Mouse (Mus musculus) naive thymus-derived CD4-positive, alpha-beta T cell, adult 2 months (primary cell): ENCODE data around the gene Tlk1.

ENCODE experiments used
- DNase-seq: peaks from one replicate; pipeline ENCODE4 v3.0.0-alpha.2; 2011; ENCODE audit warnings: low read depth

Gene Tlk1

DNA sequence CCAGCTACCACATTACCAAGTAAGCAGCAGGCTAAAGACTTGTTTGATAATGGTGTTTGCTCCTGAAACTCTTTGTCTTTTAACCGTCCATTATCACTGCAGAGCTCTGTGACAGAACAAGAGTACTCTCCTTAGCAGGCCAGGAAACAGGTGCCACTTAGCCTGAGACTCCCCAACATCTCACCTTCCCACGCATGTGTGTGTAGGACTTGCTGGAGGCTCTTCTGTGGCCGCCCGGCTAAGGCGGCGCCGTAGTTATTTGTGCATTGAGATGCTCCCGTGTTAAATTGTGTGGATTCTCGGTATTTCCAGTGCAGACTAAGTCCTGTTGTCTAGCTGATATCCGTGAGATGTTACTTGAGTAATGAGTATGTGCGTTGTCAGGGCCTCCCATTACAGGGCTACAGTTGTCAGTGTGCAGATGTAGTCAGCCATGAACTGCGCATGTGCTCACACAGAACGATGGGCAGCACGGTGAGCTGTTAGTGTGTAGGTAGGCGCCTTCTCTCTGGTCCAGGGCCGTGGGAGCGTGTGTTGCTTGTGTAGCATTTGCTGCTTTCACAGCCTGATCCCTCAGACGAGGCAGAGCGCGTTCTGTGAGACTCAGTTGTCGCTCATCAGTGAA is 137.0 kb downstream of the Tlk1 start:
- no peak for DNase-seq

DNA sequence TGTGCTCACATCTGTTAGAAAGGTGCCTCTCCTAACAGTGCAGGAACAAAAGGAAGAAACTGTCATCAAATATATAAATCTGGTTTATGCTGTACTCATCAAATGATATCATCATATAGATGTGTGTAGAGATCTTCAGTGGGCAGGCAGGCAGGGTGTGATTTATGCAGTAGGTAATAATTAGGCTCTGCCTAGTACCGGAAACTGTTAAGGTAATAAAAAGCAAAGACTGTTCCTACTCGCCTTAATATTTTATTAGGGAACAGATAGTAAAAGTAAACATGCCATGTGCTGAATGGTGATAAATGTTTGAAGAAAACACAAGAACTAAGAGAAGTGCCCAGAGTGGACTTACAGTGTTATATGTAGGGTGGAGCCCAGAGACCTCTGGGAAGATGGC is 143.2 kb downstream of the Tlk1 start:
- no peak for DNase-seq

DNA sequence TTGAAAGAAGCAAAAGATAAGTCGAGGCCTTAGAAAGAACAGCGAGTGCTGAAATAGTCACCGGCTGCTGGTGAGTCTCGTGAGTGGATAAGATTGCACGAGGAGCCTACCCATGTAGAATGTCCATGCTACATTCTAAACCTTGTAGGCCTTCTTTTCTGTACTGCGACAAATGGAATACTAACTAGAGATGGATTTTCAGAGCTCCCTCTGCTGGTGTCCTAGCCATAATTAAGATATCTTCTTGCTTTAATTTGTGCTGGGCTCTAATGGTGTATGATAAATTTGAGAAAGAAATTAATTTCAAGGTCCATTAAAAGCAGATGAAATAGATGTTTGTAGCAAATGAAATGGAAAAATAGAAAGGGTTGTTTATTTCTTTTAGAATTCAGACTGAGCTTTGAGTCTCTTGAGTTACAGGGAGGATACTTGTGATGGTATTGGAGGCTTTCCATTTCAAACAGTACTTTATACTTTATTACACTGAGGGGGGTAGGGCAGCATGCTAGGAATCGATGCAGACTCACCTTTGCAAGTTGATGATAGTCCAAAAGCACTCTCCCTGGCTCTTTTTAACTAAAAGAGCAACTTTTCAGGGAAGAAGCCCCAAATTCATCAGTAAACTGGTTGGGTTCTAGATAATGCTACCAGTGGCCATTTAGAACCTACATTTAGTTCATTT is 151.9 kb downstream of the Tlk1 start:
- DNase-seq = peak; percentile 33

DNA sequence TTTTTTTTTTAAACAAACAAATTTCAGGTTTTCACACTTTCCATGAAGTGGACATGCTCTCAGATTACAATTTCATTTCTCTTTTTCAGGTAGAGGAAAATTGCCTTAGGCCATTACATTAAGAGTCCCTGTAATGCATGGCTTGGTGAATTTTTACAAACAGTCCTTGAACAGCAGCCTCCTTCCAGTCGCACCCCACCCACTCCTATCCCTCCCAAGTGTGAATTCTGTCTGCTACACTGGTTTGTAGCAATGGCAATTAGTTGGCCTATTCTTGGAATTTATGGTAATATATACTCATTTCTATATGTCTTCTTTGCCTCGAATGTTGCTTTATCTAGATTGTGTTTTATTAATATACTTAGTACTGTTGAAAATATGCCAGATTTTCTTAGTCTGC is 153.1 kb downstream of the Tlk1 start:
- no peak for DNase-seq

DNA sequence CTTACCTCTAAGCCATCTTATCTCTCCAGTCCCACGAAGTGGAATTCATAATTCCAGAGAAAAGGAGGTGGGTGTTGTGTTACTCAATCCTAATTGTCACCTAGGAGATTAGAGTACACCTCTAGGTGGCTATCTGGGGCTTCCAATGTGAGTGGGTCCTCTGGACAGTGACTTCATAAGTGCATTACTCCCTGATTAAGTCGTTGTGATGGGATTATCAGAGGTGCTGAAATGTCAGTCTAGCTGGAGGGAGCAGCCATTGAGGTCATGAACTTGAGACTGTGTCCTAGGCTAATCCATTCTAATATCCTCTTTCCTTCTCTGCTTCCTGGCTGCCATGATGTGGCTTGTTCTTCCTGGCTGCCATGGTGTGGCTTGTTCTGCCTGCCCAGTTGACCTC is 155.6 kb downstream of the Tlk1 start:
- no peak for DNase-seq

DNA sequence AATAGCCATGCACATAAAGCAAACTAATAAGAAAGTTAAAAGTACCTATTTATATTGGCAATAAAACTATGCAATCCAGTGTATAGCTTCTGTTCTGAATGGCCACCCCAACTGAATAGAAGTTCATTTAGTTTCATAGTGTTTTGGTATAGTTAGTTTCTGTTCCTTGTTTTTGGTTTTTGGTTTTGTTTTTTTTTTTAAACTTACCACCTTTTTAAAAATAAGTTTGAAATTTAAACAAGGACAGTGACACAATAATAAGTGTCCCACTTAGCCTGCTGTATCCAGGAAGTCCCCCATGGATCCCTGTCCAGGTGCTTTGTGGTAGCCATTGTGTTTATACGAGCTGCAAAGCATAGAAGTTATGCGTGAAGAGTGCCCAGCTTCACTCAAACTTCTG is 156.3 kb downstream of the Tlk1 start:
- DNase-seq = no peak

DNA sequence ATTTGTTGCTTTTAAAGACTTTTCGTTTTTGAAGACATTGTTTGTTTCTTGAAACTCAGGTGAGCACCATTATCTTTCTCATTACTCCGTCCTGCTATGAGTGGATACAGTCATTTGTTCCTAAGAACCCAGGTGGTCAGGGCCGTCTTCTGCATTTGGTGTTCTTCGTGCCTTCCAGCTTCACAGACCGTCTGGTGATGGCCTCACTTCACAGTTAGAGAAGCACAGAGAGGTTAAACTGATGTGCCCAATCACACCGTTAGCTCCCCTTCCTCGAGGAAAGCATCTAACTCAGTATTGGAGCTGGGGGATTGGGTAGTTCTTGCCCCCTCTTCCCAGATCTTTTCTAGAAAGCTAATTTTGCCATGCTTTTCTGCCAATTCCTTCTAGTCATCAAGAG is 158.5 kb downstream of the Tlk1 start:
- no peak for DNase-seq

DNA sequence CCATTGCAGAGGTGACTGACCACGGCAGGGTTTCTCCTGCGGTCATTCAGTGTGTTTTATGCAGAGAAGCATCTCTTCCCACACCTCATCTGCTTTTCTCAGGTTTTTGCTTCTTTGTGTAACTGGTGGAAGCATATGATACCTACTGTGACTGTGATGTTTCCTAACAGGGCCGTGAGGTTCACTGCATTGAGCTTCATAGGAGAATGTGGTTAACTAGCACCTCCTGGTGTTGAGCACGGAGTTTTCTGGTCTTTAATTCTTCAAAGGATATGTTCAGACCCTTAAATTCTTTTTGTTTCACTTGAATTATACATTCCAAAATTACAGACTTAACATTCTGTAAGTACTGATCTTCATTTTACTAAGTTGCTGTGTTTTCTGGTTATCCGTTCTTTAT is 161.8 kb downstream of the Tlk1 start:
- DNase-seq = peak; percentile 55
